Mouse (Mus musculus) E14TG2a.4 (cell line): ENCODE measurements around the gene Ggta1.

Experiments
- CTCF ChIP-seq: conservative IDR thresholded peaks from 2 replicates; pipeline ENCODE4 v1.5.1; 2014; ENCODE audit warnings: low read length
- NANOG ChIP-seq: IDR thresholded peaks from 2 replicates; pipeline ENCODE4 v1.6.1; 2014; ENCODE audit warnings: borderline replicate concordance, low read length, mixed read lengths
- POU5F1 ChIP-seq: IDR thresholded peaks from 2 replicates; pipeline ENCODE4 v1.6.1; 2014; ENCODE audit warnings: low read length, borderline replicate concordance

GRCm38 (mm10) chr2:35478812-35479122 is 15.7 kb upstream of the Ggta1 start:
- no peak for TF ChIP-seq CTCF
- TF ChIP-seq POU5F1: no peak
- no peak for TF ChIP-seq NANOG
